Mouse (Mus musculus): Measurements from ENCODE around the gene Mprip. TPM values are rescaled to one million over a fixed set of nuclear protein-coding genes. Genes with fewer than 3 reads are reported as not detected.
A peak's percentile ranks its signal among the peaks of the same experiment; 100 is the strongest.
"Not testable (repeated sequence)": the region's sequence is repeated elsewhere in the genome, so short reads cannot be mapped to it uniquely, and the experiment has no call there.

Gene Mprip
- polyA plus RNA-seq, 1 experiment from 2014 or later, result 51.1 TPM

- no peak overlapping the region for H3K4me3 ChIP-seq (ENCODE audit: low read depth, low read length)
- TF ChIP-seq EP300 (optimal IDR thresholded peaks at IDR 0.05) (no peak), CTCF (IDR thresholded peaks at IDR 0.05; ENCODE audit: low read depth) (no peak)
- peak overlapping the region; percentile 28; the same call in 1 of the 2 replicates for H3K9ac ChIP-seq (ENCODE audit: low read length)
- peak overlapping the region; percentile 81 for H3K4me2 ChIP-seq (replicated peaks; ENCODE audit: low read depth)
- DNase-seq (ENCODE audit: low spot score) (peak; percentile 38), ATAC-seq (ENCODE audit: low FRiP score, low TSS enrichment) (no peak)
- no peaks in the 10 kb centered on the region for H3K9me3 ChIP-seq (ENCODE audit: control insufficient read depth, low read length)
- peak overlapping the region; percentile 64; the same call in 1 of the 2 replicates for H3K27ac ChIP-seq (replicated peaks)
- no peaks in the 10 kb centered on the region for H3K36me3 ChIP-seq (ENCODE audit: control insufficient read depth, insufficient read depth, low read length)
- H3K27me3 ChIP-seq (ENCODE audit: control insufficient read depth, insufficient read depth, low read length), result no peaks in the 10 kb centered on the region
- H3K4me1 ChIP-seq (replicated peaks; ENCODE audit: control insufficient read depth, insufficient read depth), result peaks cover 5% of the 10 kb centered on the region
- 17% methylated on average over 3 of the region's 3 CpGs for WGBS
These were observed 3.7 kb downstream of the Mprip start for GRCm38 (mm10) chr11:59664818-59665217.

- Histone ChIP-seq H3K4me1 (replicated peaks; ENCODE audit: control insufficient read depth, insufficient read depth) (peaks cover 6% of the 10 kb centered on the region; the same call in 1 of the 2 replicates), H3K27me3 (ENCODE audit: control insufficient read depth, insufficient read depth, low read length) (no peaks in the 10 kb centered on the region), H3K9me3 (ENCODE audit: control insufficient read depth, low read length) (no peaks in the 10 kb centered on the region), H3K4me2 (replicated peaks; ENCODE audit: low read depth) (no peak overlapping the region), H3K9ac (ENCODE audit: low read length) (0 out of 2 replicates have a peak overlapping the region, but pooled peaks have one; percentile 27), H3K36me3 (ENCODE audit: control insufficient read depth, insufficient read depth, low read length) (no peaks in the 10 kb centered on the region), H3K4me3 (ENCODE audit: low read depth, low read length) (no peak overlapping the region), H3K27ac (replicated peaks) (no peak overlapping the region)
- DNase-seq (ENCODE audit: low spot score) (no peak), ATAC-seq (ENCODE audit: low FRiP score, low TSS enrichment) (no peak)
- TF ChIP-seq EP300 (optimal IDR thresholded peaks at IDR 0.05) (no peak), CTCF (IDR thresholded peaks at IDR 0.05; ENCODE audit: low read depth) (no peak)
- 67% methylated on average over 4 of the region's 4 CpGs for WGBS
These were observed 10.1 kb downstream of the Mprip start for GRCm38 (mm10) chr11:59671049-59671693.

DNA sequence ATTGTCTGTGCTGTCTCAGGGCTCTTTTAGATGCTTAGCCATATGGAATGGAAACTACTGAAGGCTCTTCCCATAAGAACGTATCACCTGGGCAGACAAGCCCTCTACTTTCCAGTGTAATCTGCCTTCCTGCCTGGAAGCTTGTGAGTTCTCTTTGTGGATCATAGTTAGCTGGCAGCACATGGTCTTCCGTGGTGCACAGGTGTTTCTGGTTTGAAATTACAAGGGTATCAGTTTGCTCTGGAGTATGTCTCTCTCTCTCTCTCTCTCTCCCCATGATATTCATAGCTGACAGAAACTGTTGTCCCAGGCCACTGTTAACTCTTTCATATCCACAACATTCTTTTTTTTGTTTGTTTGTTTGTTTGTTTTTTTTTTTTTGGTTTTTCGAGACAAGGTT, 12.9 kb downstream of the Mprip start:
- Histone ChIP-seq H3K4me1 (replicated peaks; ENCODE audit: control insufficient read depth, insufficient read depth) (peaks cover 6% of the 10 kb centered on the region; the same call in 1 of the 2 replicates), H3K27me3 (ENCODE audit: control insufficient read depth, insufficient read depth, low read length) (no peaks in the 10 kb centered on the region), H3K9me3 (ENCODE audit: control insufficient read depth, low read length) (no peaks in the 10 kb centered on the region), H3K27ac (replicated peaks) (no peak overlapping the region), H3K9ac (ENCODE audit: low read length) (no peak overlapping the region), H3K36me3 (ENCODE audit: control insufficient read depth, insufficient read depth, low read length) (no peaks in the 10 kb centered on the region), H3K4me3 (ENCODE audit: low read depth, low read length) (no peak overlapping the region), H3K4me2 (replicated peaks; ENCODE audit: low read depth) (no peak overlapping the region)
- ATAC-seq (ENCODE audit: low FRiP score, low TSS enrichment), result no peak
- TF ChIP-seq EP300 (optimal IDR thresholded peaks at IDR 0.05) (no peak), CTCF (IDR thresholded peaks at IDR 0.05; ENCODE audit: low read depth) (no peak)
- WGBS, result 78% methylated on average over 3 of the region's 3 CpGs
- no peak for DNase-seq (ENCODE audit: low spot score)

DNA sequence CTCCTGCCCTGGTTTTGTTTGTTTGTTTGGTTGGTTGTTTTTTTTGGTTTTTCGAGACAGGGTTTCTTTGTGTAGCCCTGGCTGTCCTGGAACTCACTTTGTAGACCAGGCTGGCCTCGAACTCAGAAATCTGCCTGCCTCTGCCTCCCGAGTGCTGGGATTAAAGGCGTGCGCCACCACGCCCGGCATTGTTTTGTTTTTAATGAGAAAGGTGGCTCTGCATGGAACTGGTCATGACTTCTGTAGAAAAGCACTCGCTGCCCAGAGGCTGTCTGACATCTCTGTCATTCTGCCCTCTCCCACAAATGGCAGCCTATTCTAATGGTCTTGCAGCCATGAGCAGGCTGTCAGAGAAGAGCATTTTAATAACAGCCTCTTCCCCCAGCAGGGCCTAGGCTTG, 13.6 kb downstream of the Mprip start:
- 97% methylated on average over 8 of the region's 8 CpGs for WGBS
- not testable (repeated sequence) for DNase-seq (ENCODE audit: low spot score); H3K27me3 ChIP-seq (ENCODE audit: control insufficient read depth, insufficient read depth, low read length); H3K4me2 ChIP-seq (replicated peaks; ENCODE audit: low read depth); H3K36me3 ChIP-seq (ENCODE audit: control insufficient read depth, insufficient read depth, low read length); H3K9me3 ChIP-seq (ENCODE audit: control insufficient read depth, low read length); ATAC-seq (ENCODE audit: low FRiP score, low TSS enrichment); H3K4me3 ChIP-seq (ENCODE audit: low read depth, low read length); H3K9ac ChIP-seq (ENCODE audit: low read length); H3K27ac ChIP-seq (replicated peaks); H3K4me1 ChIP-seq (replicated peaks; ENCODE audit: control insufficient read depth, insufficient read depth)

GRCm38 (mm10) chr11:59677767-59678166, 16.7 kb downstream of the Mprip start:
- TF ChIP-seq EP300 (optimal IDR thresholded peaks at IDR 0.05) (no peak), CTCF (IDR thresholded peaks at IDR 0.05; ENCODE audit: low read depth) (no peak)
- DNase-seq (ENCODE audit: low spot score) (no peak), ATAC-seq (ENCODE audit: low FRiP score, low TSS enrichment) (no peak)
- H3K27me3 ChIP-seq (ENCODE audit: control insufficient read depth, insufficient read depth, low read length), result no peaks in the 10 kb centered on the region
- WGBS, result 86% methylated on average over 2 of the region's 2 CpGs
- peaks cover 3% of the 10 kb centered on the region for H3K4me1 ChIP-seq (replicated peaks; ENCODE audit: control insufficient read depth, insufficient read depth)
- H3K27ac ChIP-seq (replicated peaks), result no peak overlapping the region
- no peak overlapping the region for H3K4me2 ChIP-seq (replicated peaks; ENCODE audit: low read depth)
- no peaks in the 10 kb centered on the region for H3K9me3 ChIP-seq (ENCODE audit: control insufficient read depth, low read length)
- no peak overlapping the region for H3K4me3 ChIP-seq (ENCODE audit: low read depth, low read length)
- no peaks in the 10 kb centered on the region; the same call in 1 of the 2 replicates for H3K36me3 ChIP-seq (ENCODE audit: control insufficient read depth, insufficient read depth, low read length)
- no peak overlapping the region for H3K9ac ChIP-seq (ENCODE audit: low read length)

GRCm38 (mm10) chr11:59678693-59679092, 17.6 kb downstream of the Mprip start:
- peaks cover 2% of the 10 kb centered on the region; the same call in 1 of the 2 replicates for H3K4me1 ChIP-seq (replicated peaks; ENCODE audit: control insufficient read depth, insufficient read depth)
- no peak for DNase-seq (ENCODE audit: low spot score)
- H3K9ac ChIP-seq (ENCODE audit: low read length), result no peak overlapping the region
- no peak overlapping the region for H3K27ac ChIP-seq (replicated peaks)
- no peak for ATAC-seq (ENCODE audit: low FRiP score, low TSS enrichment)
- 88% methylated on average over 2 of the region's 2 CpGs for WGBS
- H3K9me3 ChIP-seq (ENCODE audit: control insufficient read depth, low read length), result no peaks in the 10 kb centered on the region
- no peaks in the 10 kb centered on the region for H3K27me3 ChIP-seq (ENCODE audit: control insufficient read depth, insufficient read depth, low read length)
- TF ChIP-seq CTCF (IDR thresholded peaks at IDR 0.05; ENCODE audit: low read depth), result no peak
- no peak for TF ChIP-seq EP300 (optimal IDR thresholded peaks at IDR 0.05)
- no peak overlapping the region for H3K4me2 ChIP-seq (replicated peaks; ENCODE audit: low read depth)
- H3K36me3 ChIP-seq (ENCODE audit: control insufficient read depth, insufficient read depth, low read length), result no peaks in the 10 kb centered on the region; the same call in 1 of the 2 replicates
- no peak overlapping the region for H3K4me3 ChIP-seq (ENCODE audit: low read depth, low read length)

All from stomach, postnatal 0 days (tissue).